Mouse (Mus musculus) E14TG2a.4 (cell line): Measurements from ENCODE around the gene H2al3.

Experiments
- CTCF ChIP-seq: conservative IDR thresholded peaks from 2 replicates; pipeline ENCODE4 v1.5.1; 2014; ENCODE audit warnings: low read length
- POU5F1 ChIP-seq: IDR thresholded peaks from 2 replicates; pipeline ENCODE4 v1.6.1; 2014; ENCODE audit warnings: low read length, borderline replicate concordance

DNA sequence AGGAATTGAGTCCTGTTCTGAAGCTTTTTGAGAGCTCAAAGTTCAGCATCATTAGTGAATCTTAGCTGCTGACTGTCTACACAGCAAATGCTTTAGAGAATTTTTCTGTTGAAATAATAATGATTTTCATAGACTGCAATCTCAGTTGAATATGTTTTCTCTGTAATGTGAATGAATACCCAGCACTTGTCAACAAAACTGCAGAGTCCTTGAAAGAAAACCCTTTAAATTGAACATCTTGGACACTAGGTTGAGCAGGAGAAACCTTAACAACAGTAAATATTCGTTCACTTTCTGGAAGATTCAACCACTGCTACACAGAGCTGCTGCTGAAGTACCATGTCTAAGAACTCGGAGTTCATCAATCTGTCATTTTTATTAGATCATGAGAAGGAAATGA, 35.8 kb downstream of the H2al3 start, which contains the start of gene Sytl5:
- TF ChIP-seq CTCF (no peak), POU5F1 (no peak)
